Mouse (Mus musculus) layer of hippocampus, adult 18-20 months (tissue): ENCODE measurements around the gene Krtap5-5. TPM values are rescaled to one million over a fixed set of nuclear protein-coding genes. Genes with fewer than 3 reads are reported as not detected.
"Not testable (repeated sequence)": the region's sequence is repeated elsewhere in the genome, so short reads cannot be mapped to it uniquely, and the experiment has no call there.

Experiments used
- DNase-seq, 2 experiments: peaks; one replicate each; pipeline ENCODE4 v3.0.0; 2022; ENCODE audit warnings: low spot score in 2 of 2
- long read RNA-seq: library from polyadenylated mRNA; stranded (forward); transcript quantifications from one replicate; pipeline ENCODE4 v2.0.0, GENCODE M21; 2021
- total RNA-seq, 2 experiments: library from RNA; stranded (reverse); gene quantifications; 2 replicates each; pipeline ENCODE4 v1.2.3; 2021

Krtap5-5 gene
- not detected for total RNA-seq
- long read RNA-seq = 0 reads

- DNase-seq = not testable (repeated sequence)
These were observed at the start of gene Krtap5-5 for GRCm38 (mm10) chr7:142229871-142230270. Krtap5-5 (minus strand) TSS chr7:142229971.

- not testable (repeated sequence) for DNase-seq
These were observed 49.5 kb upstream of the Krtap5-5 start for GRCm38 (mm10) chr7:142279291-142279690.

- peak; percentile 49 to 72 for DNase-seq
These were observed 48.4 kb upstream of the Krtap5-5 start for GRCm38 (mm10) chr7:142278183-142278582.

GRCm38 (mm10) chr7:142274263-142274662 lies 44.5 kb upstream of the Krtap5-5 start, which contains the start of gene Gm4559:
Gm4559 (minus strand) TSS chr7:142274363.
- DNase-seq = not testable (repeated sequence)

DNA sequence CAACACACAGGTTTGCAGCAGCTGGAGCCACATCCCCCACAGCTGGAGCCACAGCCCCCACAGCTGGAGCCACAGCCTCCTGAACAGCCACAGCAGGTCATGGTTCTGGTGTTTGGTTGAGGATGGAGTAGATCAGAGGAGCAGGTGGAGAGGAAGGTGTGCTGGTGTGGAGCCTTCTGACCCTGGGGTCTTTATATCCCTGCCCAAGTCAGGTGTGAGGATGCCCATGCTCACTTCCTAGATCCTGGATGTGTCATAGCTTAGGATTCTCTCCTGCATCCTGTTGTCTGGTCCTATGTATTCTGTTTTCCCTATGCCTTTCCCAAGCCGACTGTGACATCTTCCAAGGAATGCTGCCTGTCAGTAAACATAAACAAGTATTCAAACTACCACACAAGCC lies 28.5 kb upstream of the Krtap5-5 start, which contains the start of gene Gm2431:
Gene Gm2431 (minus strand): TSS at position 101 of the 400 bp plus-strand sequence.
- DNase-seq = not testable (repeated sequence)

DNA sequence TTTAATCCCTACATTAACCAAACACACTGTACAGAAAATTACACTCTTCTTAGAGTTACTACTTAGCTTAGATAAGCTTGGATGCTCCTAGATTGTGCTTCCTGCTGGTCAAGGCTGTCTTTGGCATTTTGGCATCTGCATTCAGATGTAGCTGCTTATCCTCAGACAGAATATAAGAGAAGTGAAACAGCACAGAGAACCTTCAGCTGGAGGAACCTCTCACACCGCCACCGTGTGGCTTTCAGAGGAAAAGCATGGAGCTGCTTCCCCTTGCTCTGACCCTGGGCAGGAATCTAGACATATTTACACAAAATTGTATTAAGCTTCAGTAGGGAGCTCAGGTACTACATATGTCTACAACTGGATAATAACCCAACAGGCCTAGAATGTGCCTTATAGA lies 25.7 kb upstream of the Krtap5-5 start:
- peak in 1 of 2 experiments; percentile 55 for DNase-seq

DNA sequence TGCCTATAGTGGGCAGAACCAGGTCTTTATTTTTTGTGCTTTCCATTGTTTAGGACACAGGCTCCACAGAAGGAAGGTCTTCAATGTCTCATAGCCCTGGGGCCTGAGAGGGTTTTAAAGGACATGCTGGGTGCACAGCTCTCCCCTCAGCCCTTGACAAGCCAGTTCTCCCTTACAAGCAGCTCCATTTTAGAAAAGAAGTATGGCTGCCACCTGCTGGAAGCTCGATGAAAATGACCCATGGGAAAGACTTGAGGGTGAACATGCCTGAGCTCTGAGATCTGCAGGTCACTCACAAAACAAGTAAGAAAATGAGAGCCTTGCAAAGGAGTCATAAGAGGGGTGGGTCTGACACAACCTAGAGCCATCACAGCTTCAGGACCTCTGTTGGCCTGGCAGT lies 20.1 kb upstream of the Krtap5-5 start:
- DNase-seq = peak; percentile 7 to 32

- DNase-seq = no peak
These were observed 11.2 kb upstream of the Krtap5-5 start, which contains the start of gene Gm40460 for GRCm38 (mm10) chr7:142240978-142241377. Gm40460 (minus strand) TSS chr7:142241078.

- no peak for DNase-seq
These were observed 1.8 kb upstream of the Krtap5-5 start for GRCm38 (mm10) chr7:142231540-142231939.

GRCm38 (mm10) chr7:142224518-142224917 lies 5.3 kb downstream of the Krtap5-5 start:
- DNase-seq = no peak

DNA sequence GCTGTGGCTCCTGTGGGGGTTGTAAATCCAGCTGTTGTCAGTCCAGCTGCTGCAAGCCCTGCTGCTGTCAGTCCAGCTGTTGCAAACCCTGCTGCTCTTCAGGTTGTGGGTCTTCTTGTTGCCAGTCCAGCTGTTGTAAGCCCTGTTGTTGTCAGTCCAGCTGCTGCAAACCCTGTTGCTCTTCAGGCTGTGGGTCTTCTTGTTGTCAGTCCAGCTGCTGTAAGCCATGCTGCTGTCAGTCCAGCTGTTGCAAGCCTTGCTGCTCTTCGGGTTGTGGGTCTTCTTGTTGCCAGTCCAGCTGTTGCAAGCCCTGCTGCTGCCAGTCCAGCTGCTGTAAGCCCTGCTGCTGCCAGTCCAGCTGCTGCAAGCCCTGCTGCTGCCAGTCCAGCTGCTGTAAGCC lies 17.6 kb downstream of the Krtap5-5 start:
- DNase-seq = not testable (repeated sequence)

GRCm38 (mm10) chr7:142211559-142211958 lies 18.2 kb downstream of the Krtap5-5 start, which contains the start of gene Gm7579:
Gm7579 (plus strand) TSS chr7:142211859.
- DNase-seq = no peak

- not testable (repeated sequence) for DNase-seq
These were observed 22.9 kb downstream of the Krtap5-5 start for GRCm38 (mm10) chr7:142206891-142207290.

GRCm38 (mm10) chr7:142205488-142205887 lies 24.3 kb downstream of the Krtap5-5 start:
- DNase-seq = no peak

- no peak for DNase-seq
These were observed 28.7 kb downstream of the Krtap5-5 start, which contains the start of gene Krtap5-3 for GRCm38 (mm10) chr7:142201064-142201463. Krtap5-3 (plus strand) TSS chr7:142201364.

- DNase-seq = peak in 1 of 2 experiments; percentile 7
These were observed 31.0 kb downstream of the Krtap5-5 start for GRCm38 (mm10) chr7:142198748-142199147.

DNA sequence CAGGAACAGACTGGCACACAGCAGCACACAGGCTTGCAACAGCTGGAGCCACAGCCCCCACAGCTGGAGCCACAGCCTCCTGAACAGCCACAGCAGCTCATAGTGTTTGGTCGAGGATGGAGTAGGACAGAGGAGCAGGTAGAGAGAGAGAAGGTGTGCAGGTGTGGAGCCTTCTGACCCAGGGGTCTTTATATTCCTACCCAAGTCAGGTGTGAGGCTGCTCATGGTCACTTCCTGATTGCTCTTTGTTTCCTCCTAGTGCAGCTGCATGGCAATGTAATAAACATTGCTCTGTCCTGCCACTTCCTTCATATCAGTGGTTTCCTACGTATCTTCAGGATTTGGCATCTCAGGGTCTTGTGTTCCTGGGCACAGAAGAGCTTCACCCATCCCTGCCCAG lies 39.5 kb downstream of the Krtap5-5 start, which contains the start of gene Gm10153:
Gene Gm10153 (minus strand): TSS at position 101 of the 400 bp plus-strand sequence.
- DNase-seq = no peak

DNA sequence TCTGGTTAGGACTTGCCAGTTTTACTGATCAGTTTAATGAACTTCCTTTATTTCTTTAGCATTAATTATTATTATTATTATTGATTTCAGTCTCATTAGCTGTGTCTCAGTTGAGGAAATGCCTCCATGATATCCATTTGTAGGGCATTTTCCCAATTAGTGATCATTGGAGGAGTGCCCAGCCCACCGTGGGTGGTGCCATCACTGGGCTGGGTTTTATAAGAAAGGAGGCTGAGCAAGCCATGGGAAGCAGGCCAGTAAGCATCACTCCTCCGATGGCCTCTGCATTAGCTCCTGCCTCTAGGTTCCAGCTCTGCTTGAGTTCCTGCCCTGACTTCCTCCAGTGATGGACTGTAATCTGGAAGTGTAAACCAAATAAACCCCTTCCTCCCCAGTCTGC lies 41.6 kb downstream of the Krtap5-5 start:
- peak in 1 of 2 experiments; percentile 1 for DNase-seq

GRCm38 (mm10) chr7:142181021-142181420 lies 48.8 kb downstream of the Krtap5-5 start:
- DNase-seq = no peak
